Mouse (Mus musculus) myocyte (in vitro differentiated cells): ENCODE measurements around the gene Prr23a3.

ENCODE experiments used
- CEBPB ChIP-seq: IDR thresholded peaks from 2 replicates; pipeline ENCODE4 v1.6.1; 2011; ENCODE audit warnings: mild to moderate bottlenecking, moderate library complexity; ENCODE audit not compliant: poor library complexity, insufficient read depth, severe bottlenecking
- MAX ChIP-seq: IDR thresholded peaks from one replicate; pipeline ENCODE4 v1.6.1; 2011; ENCODE audit warnings: low read depth, mild to moderate bottlenecking, control low read depth
- POLR2A ChIP-seq: IDR thresholded peaks from one replicate; pipeline ENCODE4 v1.6.1; 2011; ENCODE audit warnings: low read depth, mild to moderate bottlenecking, control low read depth, moderate library complexity; ENCODE audit not compliant: insufficient read length
- REST ChIP-seq: IDR thresholded peaks from one replicate; pipeline ENCODE4 v1.6.1; 2011; ENCODE audit warnings: mild to moderate bottlenecking, control low read depth, moderate library complexity; ENCODE audit not compliant: insufficient read depth, insufficient read length
- TCF12 ChIP-seq: IDR thresholded peaks from one replicate; pipeline ENCODE4 v1.6.1; 2011; ENCODE audit warnings: mild to moderate bottlenecking, control low read depth; ENCODE audit not compliant: poor library complexity, insufficient read depth, severe bottlenecking
- TCF3 ChIP-seq: IDR thresholded peaks from one replicate; pipeline ENCODE4 v1.6.1; 2011; ENCODE audit warnings: low read depth, control low read depth; ENCODE audit not compliant: insufficient read length
- USF1 ChIP-seq: IDR thresholded peaks from one replicate; pipeline ENCODE4 v1.6.1; 2011; ENCODE audit warnings: low read depth, mild to moderate bottlenecking, control low read depth, moderate library complexity

GRCm38 (mm10) chr9:98863463-98863862 is 1.1 kb upstream of the Prr23a3 start:
- no peak for TF ChIP-seq CEBPB
- TF ChIP-seq TCF12 = no peak
- TF ChIP-seq TCF3 = no peak
- TF ChIP-seq POLR2A = no peak
- no peak for TF ChIP-seq USF1
- no peak for TF ChIP-seq MAX
- no peak for TF ChIP-seq REST
